Mouse (Mus musculus): Measurements from ENCODE around the gene Prkx.

DNA sequence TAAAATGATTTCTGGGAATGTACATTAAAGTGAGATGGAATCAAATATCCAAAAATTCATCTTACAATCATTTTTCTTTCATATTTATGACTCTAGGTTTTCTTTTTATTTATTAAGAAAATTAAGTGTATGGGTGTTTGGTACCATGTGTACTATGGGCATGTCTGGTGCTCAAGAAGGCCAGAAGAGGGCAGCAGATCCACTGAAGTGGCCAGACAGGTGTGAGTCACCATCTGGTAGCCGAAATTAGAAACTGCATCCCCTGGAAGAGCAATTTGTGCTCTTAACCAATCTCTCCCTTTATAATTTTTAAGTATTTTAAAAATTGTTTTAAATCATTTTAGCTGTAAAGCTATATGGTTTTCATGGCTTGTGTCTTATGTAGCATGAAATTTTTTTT, 54.7 kb downstream of the Prkx start:
- peak; percentile 37; the same call in 1 of the 2 replicates for TF ChIP-seq CTCF (IDR thresholded peaks at IDR 0.05; ENCODE audit: extremely low read depth, insufficient read depth, low read length)
- TF ChIP-seq POLR2A (IDR thresholded peaks at IDR 0.05; ENCODE audit: extremely low read depth, insufficient read depth, low read length) = no peak
